Mouse (Mus musculus): ENCODE data around the gene Klk1.
A peak's percentile ranks its signal among the peaks of the same experiment; 100 is the strongest.
"Not testable (repeated sequence)": the region's sequence is repeated elsewhere in the genome, so short reads cannot be mapped to it uniquely, and the experiment has no call there.

Gene Klk1

DNA sequence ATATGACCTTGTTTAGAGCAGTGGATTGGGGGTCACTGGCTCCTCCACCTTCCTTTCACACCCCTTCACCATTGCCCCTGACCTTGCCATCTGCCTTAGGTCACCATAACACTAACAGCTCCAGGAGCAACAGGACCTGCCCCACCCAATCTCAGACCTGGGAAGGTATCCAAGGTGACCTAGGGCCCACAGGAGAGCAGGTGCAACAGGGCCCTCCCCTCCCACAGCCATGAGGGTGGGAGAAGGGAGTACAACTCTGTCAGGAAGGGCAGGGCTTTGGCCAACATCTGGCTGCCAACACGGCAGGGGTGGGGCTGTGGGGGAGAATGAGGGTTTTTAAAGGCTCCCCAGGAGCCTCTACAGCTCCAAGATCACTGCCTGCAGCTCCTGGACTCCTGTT lies at the start of gene Klk1:
Gene Klk1 (plus strand): TSS at position 285 of the 400 bp plus-strand sequence.
- no peak for DNase-seq (ENCODE audit: low spot score in 2 of 2)

- no peak for DNase-seq (ENCODE audit: low spot score in 2 of 2)
Measured at GRCm38 (mm10) chr7:44179299-44180045, 45.7 kb upstream of the Klk1 start.

GRCm38 (mm10) chr7:44186516-44186915 lies 38.6 kb upstream of the Klk1 start:
- DNase-seq (ENCODE audit: low spot score in 2 of 2) = not testable (repeated sequence)

- DNase-seq (ENCODE audit: low spot score in 2 of 2) = not testable (repeated sequence)
Measured at GRCm38 (mm10) chr7:44187936-44188335, 37.2 kb upstream of the Klk1 start, which contains the start of gene Klk1b24. Klk1b24 (plus strand) TSS chr7:44188236.

DNA sequence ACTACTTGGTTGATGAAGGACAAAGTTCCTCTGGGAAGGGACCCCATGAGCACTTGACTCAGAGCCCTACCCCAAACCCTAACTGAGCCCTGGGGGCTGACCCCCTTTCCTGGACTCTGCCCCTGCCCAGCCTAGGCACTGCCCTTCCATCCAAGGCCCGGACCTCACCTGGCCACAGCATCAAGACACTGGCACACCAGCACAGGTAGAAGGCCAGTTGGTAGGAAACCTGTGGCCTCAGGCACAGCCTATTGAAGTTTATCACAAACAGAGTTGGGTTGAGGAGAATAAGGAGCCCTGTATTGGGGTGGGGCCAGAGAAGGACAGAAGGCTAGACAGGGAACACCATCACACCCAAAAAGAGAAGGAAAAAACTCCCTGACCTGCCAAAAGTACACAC lies 31.7 kb upstream of the Klk1 start:
- not testable (repeated sequence) for DNase-seq (ENCODE audit: low spot score in 2 of 2)

GRCm38 (mm10) chr7:44197891-44198290 lies 27.3 kb upstream of the Klk1 start, which contains the start of gene Klk1b3:
Klk1b3 (plus strand) TSS chr7:44198191.
- DNase-seq (ENCODE audit: low spot score in 2 of 2) = no peak

DNA sequence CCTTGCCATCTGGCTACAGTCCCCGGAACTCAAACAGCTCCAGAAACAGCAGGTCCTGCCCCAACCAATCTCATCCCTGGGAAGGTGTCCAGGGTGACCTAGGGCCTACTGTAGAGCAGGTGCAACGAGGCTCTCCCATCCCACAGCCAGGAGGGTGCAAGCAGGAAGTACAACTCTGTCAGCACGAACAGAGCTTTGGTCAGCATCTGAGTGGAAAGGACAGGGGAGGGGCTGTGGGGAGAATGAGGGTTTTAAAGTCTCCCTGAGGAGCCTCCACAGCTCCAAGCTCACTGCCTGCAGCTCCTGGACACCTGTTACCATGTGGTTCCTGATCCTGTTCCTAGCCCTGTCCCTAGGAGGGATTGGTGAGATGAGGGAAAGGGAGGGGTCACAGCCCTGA lies 18.0 kb upstream of the Klk1 start, which contains the start of gene Klk1b4:
Gene Klk1b4 (plus strand): TSS at position 301 of the 400 bp plus-strand sequence.
- DNase-seq (ENCODE audit: low spot score in 2 of 2) = not testable (repeated sequence)

DNA sequence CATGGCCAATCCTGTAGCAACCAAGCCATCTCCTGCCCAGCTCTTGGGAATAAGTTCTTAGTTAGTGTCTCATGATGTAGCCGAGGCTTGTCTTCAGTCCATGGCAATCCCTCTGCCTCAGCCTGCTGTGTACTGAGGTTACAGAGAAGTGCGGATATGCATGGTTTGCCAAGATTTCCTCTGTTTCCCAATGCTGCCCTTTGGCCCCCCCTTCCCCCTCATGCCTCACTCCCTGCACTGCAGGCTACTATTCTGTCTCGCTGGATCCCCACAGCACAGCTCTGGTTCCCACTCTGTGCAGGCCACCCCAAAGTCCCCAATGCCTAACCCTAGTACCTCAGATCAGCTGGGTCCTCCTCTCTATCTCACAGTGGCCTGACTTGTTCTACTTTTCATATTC lies 16.9 kb upstream of the Klk1 start:
- DNase-seq (ENCODE audit: low spot score in 2 of 2) = no peak

- no peak for DNase-seq (ENCODE audit: low spot score in 2 of 2)
Measured at GRCm38 (mm10) chr7:44215645-44216044, 9.5 kb upstream of the Klk1 start, which contains the start of gene Klk1b5. Klk1b5 (plus strand) TSS chr7:44215945.

- not testable (repeated sequence) for DNase-seq (ENCODE audit: low spot score in 2 of 2)
Measured at GRCm38 (mm10) chr7:44221601-44222000, 3.6 kb upstream of the Klk1 start.

DNA sequence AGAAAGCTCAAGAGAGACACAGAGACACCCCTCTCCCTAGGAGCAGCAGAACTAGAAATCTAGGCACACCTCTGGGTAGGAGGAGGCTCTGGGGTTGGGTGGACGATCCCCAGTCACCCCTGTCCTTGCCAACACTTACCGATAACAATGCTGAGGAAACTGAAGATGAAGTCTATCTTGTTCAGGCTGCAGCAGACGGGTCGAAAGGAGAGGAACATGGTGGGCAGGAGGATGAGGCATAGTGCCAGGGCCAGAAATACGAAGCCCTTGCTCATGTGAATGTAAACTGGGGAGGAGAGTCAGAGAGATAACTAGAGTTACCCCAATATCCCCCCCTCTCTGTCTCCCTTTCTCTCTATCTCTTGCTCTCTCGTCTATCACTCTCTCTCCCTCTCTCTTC lies 2.8 kb upstream of the Klk1 start:
- DNase-seq (ENCODE audit: low spot score in 2 of 2) = not testable (repeated sequence)

GRCm38 (mm10) chr7:44235909-44236308 lies 10.7 kb downstream of the Klk1 start, which contains the start of gene Gm36864:
Gm36864 (plus strand) TSS chr7:44236177.
- DNase-seq (ENCODE audit: low spot score in 2 of 2) = no peak

GRCm38 (mm10) chr7:44239913-44240312 lies 14.8 kb downstream of the Klk1 start:
- no peak for DNase-seq (ENCODE audit: low spot score in 2 of 2)

DNA sequence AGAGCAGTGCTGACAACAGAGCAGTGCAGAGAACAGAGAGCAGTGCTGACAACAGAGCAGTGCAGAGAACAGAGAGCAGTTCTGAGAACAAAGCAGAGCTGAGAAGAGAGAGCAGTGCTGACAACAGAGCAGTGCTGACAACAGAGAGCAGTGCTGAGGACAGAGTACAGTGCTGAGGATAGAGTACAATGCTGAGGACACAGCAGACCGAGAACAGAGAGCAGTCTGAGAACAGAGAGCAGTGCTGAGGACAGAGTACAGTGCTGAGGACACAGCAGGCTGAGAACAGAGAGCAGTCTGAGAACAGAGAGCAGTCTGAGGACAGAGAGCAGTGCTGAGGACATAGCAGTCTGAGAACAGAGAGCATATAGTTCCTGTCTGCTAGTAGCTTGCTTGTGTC lies 15.6 kb downstream of the Klk1 start:
- DNase-seq (ENCODE audit: low spot score in 2 of 2) = no peak

DNA sequence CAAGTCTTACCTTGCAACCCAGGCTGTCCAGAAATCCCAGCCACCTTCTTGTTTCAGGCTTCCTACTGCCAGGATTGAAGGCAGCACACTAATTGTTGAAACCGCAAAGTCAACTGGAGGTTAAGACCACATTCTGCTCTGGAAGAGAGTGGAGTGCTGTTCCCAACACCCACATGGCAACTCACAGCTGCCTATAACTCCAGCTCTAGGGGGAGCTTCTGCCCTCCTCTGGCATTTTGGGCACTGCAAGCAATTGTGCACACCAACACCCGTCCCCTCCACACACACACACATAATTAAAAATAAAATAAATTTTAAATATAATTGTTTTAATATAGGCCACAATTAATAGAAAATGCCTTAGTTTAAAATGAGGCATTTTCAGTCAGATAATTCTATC lies 16.0 kb downstream of the Klk1 start:
- no peak for DNase-seq (ENCODE audit: low spot score in 2 of 2)

- DNase-seq (ENCODE audit: low spot score in 2 of 2) = no peak
Measured at GRCm38 (mm10) chr7:44244080-44244479, 18.9 kb downstream of the Klk1 start.

DNA sequence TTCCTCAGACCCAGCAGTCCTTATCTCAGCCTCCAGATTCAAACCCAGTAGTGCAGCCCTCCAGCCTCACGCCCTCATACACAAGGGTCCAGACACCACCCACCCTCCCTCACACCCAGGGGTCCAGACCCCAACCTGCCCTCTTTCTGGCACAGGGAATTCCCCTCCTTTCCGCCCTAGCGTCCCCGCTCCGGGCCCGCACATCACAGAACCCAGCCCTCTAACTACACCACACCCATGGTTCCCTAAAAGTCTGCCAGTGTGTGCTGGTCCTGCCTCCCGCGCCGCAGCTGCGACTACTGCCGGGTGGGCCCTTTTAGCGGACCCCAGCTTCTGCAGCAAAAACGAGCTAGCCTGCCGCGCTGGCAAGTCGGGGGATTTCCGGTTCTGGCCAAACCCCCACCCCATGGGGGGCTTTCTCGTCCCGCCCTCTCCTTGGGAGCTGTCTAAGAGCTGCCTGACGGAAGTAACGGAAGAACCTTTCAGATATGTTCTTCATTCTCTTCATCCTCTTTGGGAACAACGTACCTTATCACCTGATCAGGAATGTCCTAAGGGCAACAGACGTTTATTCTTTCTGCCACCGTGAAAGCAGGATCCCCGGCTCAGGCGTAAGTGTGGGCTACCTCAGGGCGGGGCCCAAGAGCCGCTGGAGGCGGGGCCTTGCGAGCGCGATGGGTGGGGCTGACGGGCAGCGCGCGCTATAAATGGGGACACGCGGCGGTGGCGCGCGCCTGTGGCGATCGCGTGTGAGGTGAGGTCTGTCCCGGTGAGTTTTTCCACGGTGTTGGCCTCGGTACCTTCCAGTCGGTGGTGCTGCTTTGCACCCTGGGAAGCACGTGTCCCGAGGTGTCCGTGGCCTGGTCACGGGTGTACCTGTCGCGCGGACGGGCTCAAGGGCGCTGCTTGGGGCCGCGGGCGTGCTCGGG lies 21.2 kb downstream of the Klk1 start, which contains the start of the genes 1700028J19Rik and 2410002F23Rik:
Gene 1700028J19Rik (minus strand): TSS at position 641 of the 929 bp plus-strand sequence.
Gene 2410002F23Rik (plus strand): TSS at position 668 of the 929 bp plus-strand sequence.
- DNase-seq (ENCODE audit: low spot score in 2 of 2) = peak; percentile 79 to 93

DNA sequence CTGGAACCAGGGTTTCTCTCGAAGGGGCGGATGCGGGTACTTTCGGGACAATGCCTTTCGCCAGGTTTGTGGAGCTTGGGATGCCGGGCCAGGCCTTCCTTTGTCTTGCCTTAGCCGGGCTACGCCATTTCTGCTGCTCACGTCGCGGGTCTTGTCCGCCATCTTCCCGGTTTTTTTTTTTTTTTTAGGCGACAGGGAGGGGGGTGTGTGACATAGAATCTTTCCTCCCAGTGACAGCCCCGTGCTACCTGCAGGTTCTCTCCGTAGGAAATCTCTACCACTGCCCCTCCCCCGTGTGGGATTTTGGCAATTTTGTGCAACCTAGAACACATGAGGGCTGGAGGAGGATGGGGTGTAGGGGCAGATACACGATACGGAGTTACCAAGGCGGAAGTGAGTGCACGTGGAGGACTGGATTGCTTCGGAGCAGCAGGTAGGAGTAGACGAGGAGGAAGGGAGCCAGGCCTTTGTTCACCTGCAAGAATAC lies 21.9 kb downstream of the Klk1 start:
- DNase-seq (ENCODE audit: low spot score in 2 of 2) = peak in 1 of 2 experiments; percentile 59

DNA sequence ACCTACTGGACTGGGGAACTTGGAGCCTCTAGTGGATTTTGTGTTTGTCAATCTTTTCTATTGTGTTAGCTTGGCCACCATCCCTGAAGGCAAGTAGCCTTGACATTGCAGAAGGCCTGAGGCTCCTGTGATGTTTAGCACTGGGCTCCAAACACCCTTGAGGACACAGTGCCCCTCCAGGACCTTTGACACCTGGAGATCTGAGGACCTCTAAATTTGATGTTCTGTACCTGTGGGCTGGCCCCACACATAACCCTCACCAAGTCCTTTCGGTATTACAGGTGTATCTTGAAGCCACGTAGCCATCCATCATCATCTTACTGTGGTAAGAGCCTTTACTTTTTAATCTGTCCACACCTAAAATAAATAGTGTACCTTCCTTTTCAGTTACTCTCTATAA lies 22.8 kb downstream of the Klk1 start:
- no peak for DNase-seq (ENCODE audit: low spot score in 2 of 2)

- no peak for DNase-seq (ENCODE audit: low spot score in 2 of 2)
Measured at GRCm38 (mm10) chr7:44249248-44249647, 24.1 kb downstream of the Klk1 start.

GRCm38 (mm10) chr7:44250732-44251275 lies 25.6 kb downstream of the Klk1 start:
- not testable (repeated sequence) for DNase-seq (ENCODE audit: low spot score in 2 of 2)
